Mouse (Mus musculus): Measurements from ENCODE around the gene Klra2. TPM values are rescaled to one million over a fixed set of nuclear protein-coding genes. Genes with fewer than 3 reads are reported as not detected.

The Klra2 gene
- total RNA-seq, 2 experiments from 2014 or later: not detected

GRCm38 (mm10) chr6:131262778-131263177, 15.6 kb upstream of the Klra2 start:
- TF ChIP-seq CTCF (IDR thresholded peaks at IDR 0.05): no peak
- no peak overlapping the region for H3K27ac ChIP-seq
- intact Hi-C loops (cut with DNase I): no loop called here
- DNase-seq: no peak
- H3K4me3 ChIP-seq: no peak overlapping the region

GRCm38 (mm10) chr6:131262009-131262408, 14.8 kb upstream of the Klra2 start:
- no peak for TF ChIP-seq CTCF (IDR thresholded peaks at IDR 0.05)
- intact Hi-C loops (cut with DNase I): no loop called here
- no peak for DNase-seq
- Histone ChIP-seq H3K27ac (no peak overlapping the region), H3K4me3 (no peak overlapping the region)

- Histone ChIP-seq H3K27ac (no peak overlapping the region), H3K4me3 (no peak overlapping the region)
- intact Hi-C loops (cut with DNase I): no loop called here
- no peak for DNase-seq
- no peak for TF ChIP-seq CTCF (IDR thresholded peaks at IDR 0.05)
Measured at GRCm38 (mm10) chr6:131245081-131245480, 2.1 kb downstream of the Klra2 start.

Other genes starting within 250 kb of the Klra2 start
- 1 to 10 TPM; 3.0 to 5.9 TPM for gene Magohb, start 45.9 kb upstream of the Klra2 start, total RNA-seq (2021)
- gene Styk1, start 106.2 kb upstream of the Klra2 start, total RNA-seq (2021): 1 to 10 TPM; 1.1 TPM
- 1,000 to 10,000 TPM; 1,637 to 2,309 TPM for gene Ybx3, start 141.1 kb upstream of the Klra2 start, total RNA-seq (2021)
- not detected for gene 5430401F13Rik, start 239.0 kb upstream of the Klra2 start, total RNA-seq (2021)
- gene Gm6619, start 239.0 kb upstream of the Klra2 start, total RNA-seq (2021): not detected

Data from gastrocnemius, adult 2 months (tissue).